Mouse (Mus musculus) granulocyte monocyte progenitor cell, adult 5-6 weeks (primary cell): ENCODE measurements around the gene Zdhhc6. TPM values are rescaled to one million over a fixed set of nuclear protein-coding genes. Genes with fewer than 3 reads are reported as not detected.

ENCODE experiments used
- ATAC-seq: replicated peaks from 2 replicates; pipeline ENCODE4 v1.8.0; 2016; ENCODE audit warnings: mild to moderate bottlenecking, moderate TSS enrichment, inconsistent platforms; ENCODE audit not compliant: poor library complexity, severe bottlenecking
- total RNA-seq, 2 experiments: library from RNA; stranded (forward) in 1 of 2; stranded (reverse) in 1 of 2; fragments of 200-712, 200-1000 nt in 1 of 2; fragments of >200 nt in 1 of 2; fragmentation: Nextera tagmentation in 1 of 2; gene quantifications; 2 replicates each; pipeline ENCODE4 v1.2.3; 2014 to 2017

Zdhhc6 gene
- total RNA-seq, 2 experiments from 2014 or later: 58.5 to 67.3 TPM

GRCm38 (mm10) chr19:55260389-55261184 is 55.2 kb downstream of the Zdhhc6 start:
- ATAC-seq: no peak

DNA sequence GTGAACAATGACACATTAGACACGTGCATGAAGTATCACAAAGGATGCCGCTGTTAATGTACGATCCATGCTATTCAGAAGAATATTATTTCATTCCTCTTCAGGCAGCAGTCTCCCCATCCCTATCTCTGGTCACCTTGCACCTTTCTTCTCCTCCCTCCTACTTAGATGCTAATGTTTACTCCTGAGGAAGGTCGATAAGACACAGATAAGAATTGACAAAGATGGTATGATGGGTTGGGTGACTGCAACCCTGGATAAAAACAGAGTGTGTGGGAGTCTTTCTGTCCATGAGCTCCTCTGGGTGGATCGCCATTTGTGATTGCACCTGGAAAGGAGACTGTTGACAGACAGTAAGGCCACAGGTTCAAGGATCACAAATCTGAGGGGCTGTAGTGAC is 57.3 kb downstream of the Zdhhc6 start:
- ATAC-seq: no peak

DNA sequence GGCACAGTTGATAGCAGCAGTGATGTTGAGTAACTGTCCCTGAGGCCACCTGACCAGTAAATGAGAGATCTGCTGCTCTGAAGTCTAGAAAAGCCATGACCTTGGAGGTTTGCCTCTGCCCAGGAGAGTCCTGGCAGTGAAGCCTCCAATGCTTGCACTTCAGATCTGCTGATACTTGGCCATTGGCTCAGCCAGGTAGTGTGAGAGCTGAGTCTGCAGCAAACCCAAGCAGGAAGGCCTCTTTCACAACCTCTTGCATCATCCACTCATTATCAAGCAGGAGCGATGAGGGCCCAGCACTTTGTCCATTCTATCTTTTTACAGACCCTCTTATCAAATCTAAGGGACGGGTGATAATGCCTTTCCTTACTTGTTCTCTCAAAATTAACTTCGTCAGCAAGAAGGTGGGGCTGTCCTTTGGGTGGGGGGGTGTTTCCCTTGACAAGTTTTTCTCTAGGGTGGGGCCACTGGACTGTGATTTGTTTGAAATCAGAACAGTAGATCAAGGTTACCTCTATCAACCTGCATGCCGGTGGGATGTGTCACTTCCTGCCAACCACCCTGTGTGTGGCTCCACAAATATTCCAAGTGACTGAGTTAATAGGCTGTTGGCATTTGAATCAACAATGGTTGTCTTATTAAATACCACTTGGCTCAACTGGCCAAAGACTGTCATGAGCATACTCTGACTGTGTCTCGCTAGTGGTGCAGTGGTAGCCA is 58.0 kb downstream of the Zdhhc6 start:
- peak; percentile 40 for ATAC-seq

DNA sequence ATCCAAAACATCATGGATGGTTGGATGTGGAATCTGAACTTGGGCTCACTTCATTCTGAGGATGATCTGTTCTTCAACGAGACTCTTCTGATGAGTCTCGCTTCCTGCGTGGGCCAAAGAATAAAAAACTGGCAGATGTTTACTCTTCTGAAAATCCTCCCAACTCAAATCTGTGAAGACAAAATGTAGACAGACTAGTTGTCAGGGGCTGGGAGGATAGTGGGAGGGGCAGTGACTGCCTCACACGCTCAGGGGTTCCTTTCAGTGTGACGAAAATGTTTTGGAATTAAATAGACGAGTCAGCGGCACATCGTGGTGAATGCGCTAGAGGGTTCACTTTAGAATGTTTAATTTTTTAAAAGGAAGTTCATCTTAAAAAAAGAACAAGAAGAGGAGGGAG is 59.7 kb downstream of the Zdhhc6 start:
- no peak for ATAC-seq

- ATAC-seq: peak; percentile 28; the same call in 1 of the 2 replicates
Observed at GRCm38 (mm10) chr19:55254513-55255016, 61.3 kb downstream of the Zdhhc6 start.

- ATAC-seq: peak; percentile 67
Observed at GRCm38 (mm10) chr19:55253570-55254441, 62.0 kb downstream of the Zdhhc6 start.

- peak; percentile 2 for ATAC-seq
Observed at GRCm38 (mm10) chr19:55253239-55253569, 62.6 kb downstream of the Zdhhc6 start.

- no peak for ATAC-seq
Observed at GRCm38 (mm10) chr19:55251383-55252124, 64.3 kb downstream of the Zdhhc6 start, which contains the start of gene Acsl5. TSS of gene Acsl5 (plus strand) at chr19:55251938.

DNA sequence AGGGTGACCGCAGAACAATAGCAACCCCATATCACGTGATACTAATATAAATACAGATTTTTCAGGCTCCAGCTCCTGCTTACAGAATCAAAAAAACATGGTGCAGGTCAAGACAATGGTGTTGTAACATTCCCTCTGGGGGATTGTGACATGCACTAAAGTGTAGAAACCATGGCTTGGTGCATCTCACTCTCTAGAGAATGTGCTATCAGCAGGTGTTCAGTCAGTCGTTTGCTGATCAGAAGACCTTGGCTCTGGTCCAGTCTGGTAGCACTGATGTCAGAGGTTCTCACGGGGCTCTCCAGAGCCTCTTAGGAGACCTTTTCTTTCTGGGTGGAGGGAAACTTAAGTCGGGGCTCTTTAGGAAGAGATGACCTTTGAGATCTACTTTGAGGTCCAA is 65.4 kb downstream of the Zdhhc6 start:
- ATAC-seq: no peak

DNA sequence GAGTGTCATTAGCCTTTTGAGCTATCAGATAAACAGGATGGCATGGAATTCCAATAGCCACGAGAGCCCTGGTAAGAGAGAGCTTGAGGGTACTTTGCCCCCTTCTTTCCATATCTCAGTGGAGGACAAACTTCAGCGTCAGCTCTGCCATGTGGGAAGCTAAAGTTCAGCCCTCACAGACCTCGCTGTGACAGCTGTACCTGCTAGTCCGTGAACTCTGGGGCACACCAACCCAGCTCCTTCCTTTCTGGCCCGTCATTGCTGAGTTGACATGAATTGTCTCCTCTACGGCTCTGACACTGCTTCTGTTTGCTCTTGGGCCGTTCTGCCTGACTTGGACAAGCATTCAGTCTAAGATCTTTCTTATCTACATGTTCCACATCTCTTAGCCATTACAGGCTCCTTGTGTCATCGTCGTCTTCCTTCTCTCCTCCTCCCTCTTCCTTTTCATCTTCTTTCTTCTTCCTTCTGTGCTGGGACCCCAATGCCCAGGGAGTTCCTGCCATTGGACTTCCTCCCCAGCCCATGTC is 67.8 kb downstream of the Zdhhc6 start:
- ATAC-seq: no peak

- ATAC-seq: no peak
Observed at GRCm38 (mm10) chr19:55247563-55247962, 68.3 kb downstream of the Zdhhc6 start.

- no peak for ATAC-seq
Observed at GRCm38 (mm10) chr19:55244791-55245231, 71.0 kb downstream of the Zdhhc6 start.

GRCm38 (mm10) chr19:55241186-55241645 is 74.6 kb downstream of the Zdhhc6 start, which contains the start of gene Gucy2g:
TSS of gene Gucy2g (minus strand) at chr19:55241236.
- ATAC-seq: no peak

- no peak for ATAC-seq
Observed at GRCm38 (mm10) chr19:55239766-55240426, 75.9 kb downstream of the Zdhhc6 start.

DNA sequence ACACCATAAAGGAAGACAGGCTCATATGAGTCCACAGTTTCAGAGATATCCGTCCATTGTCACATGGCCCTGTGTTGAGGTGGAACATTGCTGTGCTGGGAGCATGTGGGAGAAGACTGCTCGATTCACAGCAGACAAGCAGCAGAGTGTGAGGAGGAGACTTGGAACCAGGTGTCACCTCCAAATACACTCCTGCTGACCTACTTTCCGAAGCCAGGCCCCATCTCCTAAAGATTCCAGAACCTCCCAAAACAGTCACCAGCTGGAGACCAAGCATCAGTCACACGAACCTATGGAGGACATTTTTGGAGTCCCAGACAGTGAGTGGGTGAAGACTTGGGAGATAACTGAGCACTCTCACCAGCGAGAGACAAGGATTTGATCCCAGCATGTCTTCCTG is 79.3 kb downstream of the Zdhhc6 start:
- ATAC-seq: no peak

GRCm38 (mm10) chr19:55236026-55236425 is 79.8 kb downstream of the Zdhhc6 start:
- ATAC-seq: no peak

- ATAC-seq: peak; percentile 82
Observed at GRCm38 (mm10) chr19:55232136-55232535, 83.7 kb downstream of the Zdhhc6 start.

DNA sequence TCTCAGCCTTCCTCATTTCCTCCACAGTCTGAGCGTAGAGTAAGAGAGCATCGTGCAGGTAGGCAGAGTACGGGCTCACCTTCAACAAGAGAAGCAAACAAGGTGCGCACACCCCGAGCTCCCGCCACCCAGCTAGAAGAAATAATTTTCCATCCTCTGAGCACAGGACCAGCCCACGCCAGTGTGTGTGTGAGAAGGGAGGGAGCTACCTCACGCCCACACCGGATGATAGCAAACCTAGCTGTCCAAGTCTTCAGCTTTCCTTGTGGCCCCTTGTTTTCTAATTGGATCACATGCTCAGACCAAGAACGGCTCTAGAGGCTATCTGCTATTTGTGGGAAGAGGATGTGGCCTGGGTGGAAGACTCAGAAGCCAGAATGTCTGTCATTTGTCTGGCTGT is 84.8 kb downstream of the Zdhhc6 start:
- ATAC-seq: no peak

GRCm38 (mm10) chr19:55227135-55227534 is 88.7 kb downstream of the Zdhhc6 start:
- ATAC-seq: peak; percentile 79
